Mouse (Mus musculus): Measurements from ENCODE around the gene Nuak1. TPM values are rescaled to one million over a fixed set of nuclear protein-coding genes. Genes with fewer than 3 reads are reported as not detected.

Nuak1 gene
- polyA plus RNA-seq, 1 experiment from 2014 or later, result 2.6 TPM

GRCm38 (mm10) chr10:84438466-84439227 is 1.8 kb downstream of the Nuak1 start:
- WGBS, result 16% methylated on average over 19 of the region's 19 CpGs
- H3K4me3 ChIP-seq (ENCODE audit: low read length), result peak overlapping the region; percentile 79
- H3K9me3 ChIP-seq (ENCODE audit: control insufficient read depth, low read length), result no peaks in the 10 kb centered on the region
- no peak for ATAC-seq (ENCODE audit: low read depth)
- peaks cover 21% of the 10 kb centered on the region for H3K4me1 ChIP-seq (replicated peaks; ENCODE audit: control insufficient read depth, insufficient read depth, low read length)
- H3K4me2 ChIP-seq (ENCODE audit: low read depth, low read length), result peak overlapping the region; percentile 79
- H3K27ac ChIP-seq (ENCODE audit: low read length), result no peak overlapping the region; the same call in 1 of the 2 replicates
- peak overlapping the region; percentile 97 for H3K9ac ChIP-seq (ENCODE audit: low read length)
- H3K36me3 ChIP-seq (ENCODE audit: control insufficient read depth, insufficient read depth, low read length), result no peaks in the 10 kb centered on the region
- H3K27me3 ChIP-seq (ENCODE audit: control insufficient read depth, insufficient read depth, low read depth, low read length), result no peaks in the 10 kb centered on the region

GRCm38 (mm10) chr10:84438049-84438422 is 2.4 kb downstream of the Nuak1 start:
- H3K27ac ChIP-seq (ENCODE audit: low read length), result no peak overlapping the region; the same call in 1 of the 2 replicates
- H3K36me3 ChIP-seq (ENCODE audit: control insufficient read depth, insufficient read depth, low read length), result no peaks in the 10 kb centered on the region
- peaks cover 23% of the 10 kb centered on the region for H3K4me1 ChIP-seq (replicated peaks; ENCODE audit: control insufficient read depth, insufficient read depth, low read length)
- peak; percentile 31; the same call in 1 of the 2 replicates for ATAC-seq (ENCODE audit: low read depth)
- WGBS, result 0% methylated on average over 7 of the region's 7 CpGs
- no peaks in the 10 kb centered on the region for H3K9me3 ChIP-seq (ENCODE audit: control insufficient read depth, low read length)
- peak overlapping the region; percentile 49; the same call in 1 of the 2 replicates for H3K9ac ChIP-seq (ENCODE audit: low read length)
- H3K4me3 ChIP-seq (ENCODE audit: low read length), result peak overlapping the region; percentile 79
- H3K4me2 ChIP-seq (ENCODE audit: low read depth, low read length), result peak overlapping the region; percentile 79
- no peaks in the 10 kb centered on the region for H3K27me3 ChIP-seq (ENCODE audit: control insufficient read depth, insufficient read depth, low read depth, low read length)

- 44% methylated on average over 14 of the region's 14 CpGs for WGBS
- peaks cover 23% of the 10 kb centered on the region for H3K4me1 ChIP-seq (replicated peaks; ENCODE audit: control insufficient read depth, insufficient read depth, low read length)
- peak overlapping the region; percentile 15 for H3K4me3 ChIP-seq (ENCODE audit: low read length)
- H3K4me2 ChIP-seq (ENCODE audit: low read depth, low read length), result peak overlapping the region; percentile 40
- peak overlapping the region; percentile 11; the same call in 1 of the 2 replicates for H3K9ac ChIP-seq (ENCODE audit: low read length)
- no peaks in the 10 kb centered on the region for H3K9me3 ChIP-seq (ENCODE audit: control insufficient read depth, low read length)
- no peaks in the 10 kb centered on the region for H3K36me3 ChIP-seq (ENCODE audit: control insufficient read depth, insufficient read depth, low read length)
- ATAC-seq (ENCODE audit: low read depth), result no peak
- no peaks in the 10 kb centered on the region for H3K27me3 ChIP-seq (ENCODE audit: control insufficient read depth, insufficient read depth, low read depth, low read length)
- H3K27ac ChIP-seq (ENCODE audit: low read length), result no peak overlapping the region
Measured at GRCm38 (mm10) chr10:84437166-84438048, 3.0 kb downstream of the Nuak1 start.

GRCm38 (mm10) chr10:84435930-84436329 is 4.5 kb downstream of the Nuak1 start:
- Histone ChIP-seq H3K4me2 (ENCODE audit: low read depth, low read length) (no peak overlapping the region), H3K36me3 (ENCODE audit: control insufficient read depth, insufficient read depth, low read length) (no peaks in the 10 kb centered on the region; the same call in 1 of the 2 replicates), H3K9ac (ENCODE audit: low read length) (peak overlapping the region; percentile 25; the same call in 1 of the 2 replicates), H3K27ac (ENCODE audit: low read length) (no peak overlapping the region), H3K9me3 (ENCODE audit: control insufficient read depth, low read length) (no peaks in the 10 kb centered on the region), H3K27me3 (ENCODE audit: control insufficient read depth, insufficient read depth, low read depth, low read length) (no peaks in the 10 kb centered on the region), H3K4me3 (ENCODE audit: low read length) (no peak overlapping the region), H3K4me1 (replicated peaks; ENCODE audit: control insufficient read depth, insufficient read depth, low read length) (peaks cover 15% of the 10 kb centered on the region; the same call in 1 of the 2 replicates)
- 61% methylated on average over 11 of the region's 11 CpGs for WGBS
- no peak for ATAC-seq (ENCODE audit: low read depth)

GRCm38 (mm10) chr10:84433193-84433801 is 7.1 kb downstream of the Nuak1 start:
- ATAC-seq (ENCODE audit: low read depth), result peak; percentile 35; the same call in 1 of the 2 replicates
- H3K4me3 ChIP-seq (ENCODE audit: low read length), result no peak overlapping the region
- no peak overlapping the region for H3K27ac ChIP-seq (ENCODE audit: low read length)
- H3K9ac ChIP-seq (ENCODE audit: low read length), result no peak overlapping the region
- H3K9me3 ChIP-seq (ENCODE audit: control insufficient read depth, low read length), result no peaks in the 10 kb centered on the region
- H3K4me1 ChIP-seq (replicated peaks; ENCODE audit: control insufficient read depth, insufficient read depth, low read length), result peaks cover 9% of the 10 kb centered on the region; the same call in 1 of the 2 replicates
- WGBS, result 40% methylated on average over 21 of the region's 21 CpGs
- H3K27me3 ChIP-seq (ENCODE audit: control insufficient read depth, insufficient read depth, low read depth, low read length), result no peaks in the 10 kb centered on the region
- no peak overlapping the region for H3K4me2 ChIP-seq (ENCODE audit: low read depth, low read length)
- no peaks in the 10 kb centered on the region; the same call in 1 of the 2 replicates for H3K36me3 ChIP-seq (ENCODE audit: control insufficient read depth, insufficient read depth, low read length)

- Histone ChIP-seq H3K9ac (ENCODE audit: low read length) (no peak overlapping the region), H3K27me3 (ENCODE audit: control insufficient read depth, insufficient read depth, low read depth, low read length) (no peaks in the 10 kb centered on the region)
- peak; percentile 24; the same call in 1 of the 2 replicates for ATAC-seq (ENCODE audit: low read depth)
Measured at GRCm38 (mm10) chr10:84424374-84424773, 16.0 kb downstream of the Nuak1 start.

GRCm38 (mm10) chr10:84423903-84424302 is 16.5 kb downstream of the Nuak1 start:
- Histone ChIP-seq H3K4me3 (ENCODE audit: low read length) (no peak overlapping the region), H3K4me2 (ENCODE audit: low read depth, low read length) (no peak overlapping the region), H3K9ac (ENCODE audit: low read length) (no peak overlapping the region), H3K27ac (ENCODE audit: low read length) (no peak overlapping the region), H3K4me1 (replicated peaks; ENCODE audit: control insufficient read depth, insufficient read depth, low read length) (peaks cover 17% of the 10 kb centered on the region), H3K36me3 (ENCODE audit: control insufficient read depth, insufficient read depth, low read length) (0 out of 2 replicates have a peak, but pooled peaks cover 3% of the 10 kb centered on the region), H3K9me3 (ENCODE audit: control insufficient read depth, low read length) (no peaks in the 10 kb centered on the region), H3K27me3 (ENCODE audit: control insufficient read depth, insufficient read depth, low read depth, low read length) (no peaks in the 10 kb centered on the region)
- 62% methylated on average over 5 of the region's 5 CpGs for WGBS
- ATAC-seq (ENCODE audit: low read depth), result peak; percentile 21; the same call in 1 of the 2 replicates

More at GRCm38 (mm10) chr10:84424374-84424773, 16.0 kb downstream of the Nuak1 start:
- no peak overlapping the region for H3K4me2 ChIP-seq (ENCODE audit: low read depth, low read length)
- 53% methylated on average over 7 of the region's 7 CpGs for WGBS
- H3K4me3 ChIP-seq (ENCODE audit: low read length), result no peak overlapping the region
- H3K36me3 ChIP-seq (ENCODE audit: control insufficient read depth, insufficient read depth, low read length), result 0 out of 2 replicates have a peak, but pooled peaks cover 3% of the 10 kb centered on the region
- H3K4me1 ChIP-seq (replicated peaks; ENCODE audit: control insufficient read depth, insufficient read depth, low read length), result peaks cover 17% of the 10 kb centered on the region
- no peak overlapping the region for H3K27ac ChIP-seq (ENCODE audit: low read length)
- H3K9me3 ChIP-seq (ENCODE audit: control insufficient read depth, low read length), result no peaks in the 10 kb centered on the region

GRCm38 (mm10) chr10:84420589-84420988 is 19.8 kb downstream of the Nuak1 start:
- H3K9ac ChIP-seq (ENCODE audit: low read length), result no peak overlapping the region
- no peak overlapping the region for H3K27ac ChIP-seq (ENCODE audit: low read length)
- peaks cover 8% of the 10 kb centered on the region for H3K4me1 ChIP-seq (replicated peaks; ENCODE audit: control insufficient read depth, insufficient read depth, low read length)
- no peak overlapping the region for H3K4me2 ChIP-seq (ENCODE audit: low read depth, low read length)
- H3K9me3 ChIP-seq (ENCODE audit: control insufficient read depth, low read length), result no peaks in the 10 kb centered on the region
- 94% methylated on average over 6 of the region's 6 CpGs for WGBS
- ATAC-seq (ENCODE audit: low read depth), result no peak
- no peaks in the 10 kb centered on the region for H3K27me3 ChIP-seq (ENCODE audit: control insufficient read depth, insufficient read depth, low read depth, low read length)
- no peak overlapping the region for H3K4me3 ChIP-seq (ENCODE audit: low read length)
- 0 out of 2 replicates have a peak, but pooled peaks cover 3% of the 10 kb centered on the region for H3K36me3 ChIP-seq (ENCODE audit: control insufficient read depth, insufficient read depth, low read length)
